Mouse (Mus musculus): ENCODE measurements around the gene Kif3a. TPM values are rescaled to one million over a fixed set of nuclear protein-coding genes. Genes with fewer than 3 reads are reported as not detected.

Gene Kif3a
- polyA plus RNA-seq, 1 experiment from 2014 or later, result 38.6 TPM

DNA sequence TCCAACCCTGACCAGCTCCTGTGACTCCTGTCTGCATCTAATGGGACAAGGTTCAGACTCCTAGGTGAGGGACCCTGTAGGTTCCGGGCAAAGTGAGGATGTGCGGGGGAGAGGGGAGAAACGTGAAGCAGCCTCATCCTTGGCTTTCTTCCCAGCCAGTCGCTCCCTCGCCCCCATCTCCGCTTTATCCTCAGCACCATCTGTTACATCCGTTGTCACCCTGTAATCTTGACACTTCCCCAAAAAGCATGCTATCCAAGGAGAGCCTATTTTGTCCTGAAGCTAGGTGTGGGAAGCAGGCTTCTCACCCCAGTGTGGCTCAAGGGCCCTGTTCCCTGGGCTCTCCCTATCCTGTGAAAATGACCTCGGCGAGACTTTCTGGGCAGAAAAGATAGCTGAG is 44.2 kb upstream of the Kif3a start:
- ATAC-seq (replicated peaks; ENCODE audit: insufficient number of reproducible peaks, low FRiP score, low TSS enrichment), result no peak
- H3K27me3 ChIP-seq (ENCODE audit: control insufficient read depth, insufficient read depth, low read length), result no peaks in the 10 kb centered on the region
- H3K9me3 ChIP-seq (replicated peaks; ENCODE audit: control insufficient read depth, low read length), result no peaks in the 10 kb centered on the region
- peaks cover 47% of the 10 kb centered on the region for H3K4me1 ChIP-seq (ENCODE audit: control insufficient read depth, insufficient read depth, low read length)
- H3K4me3 ChIP-seq (ENCODE audit: low read depth, low read length), result no peak overlapping the region
- H3K9ac ChIP-seq (ENCODE audit: low read depth, low read length), result no peak overlapping the region
- 30% methylated on average over 9 of the region's 9 CpGs for WGBS (ENCODE audit: insufficient replicate concordance)
- no peak overlapping the region for H3K27ac ChIP-seq (ENCODE audit: low read depth, low read length)
- H3K4me2 ChIP-seq, result no peak overlapping the region
- no peaks in the 10 kb centered on the region for H3K36me3 ChIP-seq (ENCODE audit: control insufficient read depth, insufficient read depth, low read length)

DNA sequence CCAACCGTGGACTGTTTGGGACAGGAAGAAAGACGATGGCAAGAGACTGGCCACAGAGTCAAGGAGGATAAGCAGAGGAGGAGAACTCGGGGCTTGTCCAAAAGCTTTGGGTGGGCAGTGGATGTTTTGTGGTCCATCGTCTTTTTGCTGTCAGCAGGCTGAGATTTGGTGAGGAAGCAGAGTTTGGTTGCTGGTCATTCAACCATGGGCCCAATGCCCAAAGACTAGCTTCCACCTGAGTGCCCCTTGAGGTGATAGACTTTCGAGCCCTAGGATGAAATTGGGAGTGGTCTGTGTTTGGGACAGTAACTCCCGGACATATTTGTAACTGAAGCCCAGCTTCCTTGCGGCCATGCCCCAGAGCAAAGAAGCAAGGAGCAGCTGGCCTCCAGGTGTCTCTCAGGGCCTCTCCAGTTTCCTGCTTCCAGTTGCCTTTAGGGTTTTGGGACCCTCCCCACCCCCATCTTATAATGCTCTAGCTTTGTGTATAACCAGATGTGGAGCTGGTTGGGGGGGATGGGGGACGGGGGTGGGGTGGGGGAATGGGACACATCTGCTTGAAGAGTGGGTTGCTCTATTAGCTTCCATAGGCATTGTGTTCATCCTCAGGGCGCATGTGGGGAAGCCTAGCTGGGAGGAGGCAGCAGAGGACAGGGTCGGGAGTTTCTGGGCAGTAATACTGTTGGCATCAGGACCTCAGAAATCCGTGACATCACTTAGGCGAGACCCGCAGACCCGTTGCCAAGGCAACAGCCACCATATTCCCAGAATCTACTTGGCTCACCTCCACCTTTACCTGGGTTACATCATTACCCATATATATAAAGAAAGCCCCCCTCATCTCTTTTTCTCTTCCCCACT is 43.4 kb upstream of the Kif3a start:
- Histone ChIP-seq H3K4me1 (ENCODE audit: control insufficient read depth, insufficient read depth, low read length) (peaks cover 53% of the 10 kb centered on the region), H3K4me2 (no peak overlapping the region), H3K27ac (ENCODE audit: low read depth, low read length) (no peak overlapping the region), H3K4me3 (ENCODE audit: low read depth, low read length) (no peak overlapping the region), H3K36me3 (ENCODE audit: control insufficient read depth, insufficient read depth, low read length) (no peaks in the 10 kb centered on the region), H3K9me3 (replicated peaks; ENCODE audit: control insufficient read depth, low read length) (no peaks in the 10 kb centered on the region), H3K27me3 (ENCODE audit: control insufficient read depth, insufficient read depth, low read length) (no peaks in the 10 kb centered on the region), H3K9ac (ENCODE audit: low read depth, low read length) (no peak overlapping the region)
- no peak for ATAC-seq (replicated peaks; ENCODE audit: insufficient number of reproducible peaks, low FRiP score, low TSS enrichment)
- WGBS (ENCODE audit: insufficient replicate concordance), result 80% methylated on average over 14 of the region's 14 CpGs

DNA sequence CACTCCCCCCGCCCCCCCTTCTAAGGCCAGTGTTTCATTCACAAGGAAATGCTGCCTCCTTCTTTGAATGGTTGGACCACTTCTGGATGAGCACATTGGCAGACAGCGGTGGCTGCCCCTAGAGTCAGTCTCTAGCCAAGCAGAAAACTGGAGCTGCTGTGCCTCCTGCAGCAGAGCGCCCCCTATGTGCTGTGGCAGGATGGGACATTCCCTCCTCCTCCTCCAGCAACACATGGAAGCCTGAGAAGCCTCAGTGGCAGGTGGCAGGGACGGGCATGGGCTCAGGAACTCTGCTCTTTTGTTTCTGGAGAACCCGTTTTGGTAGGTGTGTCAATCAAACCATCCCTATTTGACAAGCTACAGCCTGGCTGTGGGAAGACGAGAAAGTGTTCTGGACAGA is 42.3 kb upstream of the Kif3a start:
- peaks cover 57% of the 10 kb centered on the region for H3K4me1 ChIP-seq (ENCODE audit: control insufficient read depth, insufficient read depth, low read length)
- no peaks in the 10 kb centered on the region for H3K27me3 ChIP-seq (ENCODE audit: control insufficient read depth, insufficient read depth, low read length)
- H3K9me3 ChIP-seq (replicated peaks; ENCODE audit: control insufficient read depth, low read length), result no peaks in the 10 kb centered on the region
- no peak overlapping the region for H3K9ac ChIP-seq (ENCODE audit: low read depth, low read length)
- H3K36me3 ChIP-seq (ENCODE audit: control insufficient read depth, insufficient read depth, low read length), result no peaks in the 10 kb centered on the region
- no peak for ATAC-seq (replicated peaks; ENCODE audit: insufficient number of reproducible peaks, low FRiP score, low TSS enrichment)
- no peak overlapping the region for H3K4me2 ChIP-seq
- 68% methylated on average over 6 of the region's 6 CpGs for WGBS (ENCODE audit: insufficient replicate concordance)
- H3K27ac ChIP-seq (ENCODE audit: low read depth, low read length), result 0 out of 2 replicates have a peak overlapping the region, but pooled peaks have one; percentile 5
- H3K4me3 ChIP-seq (ENCODE audit: low read depth, low read length), result no peak overlapping the region

DNA sequence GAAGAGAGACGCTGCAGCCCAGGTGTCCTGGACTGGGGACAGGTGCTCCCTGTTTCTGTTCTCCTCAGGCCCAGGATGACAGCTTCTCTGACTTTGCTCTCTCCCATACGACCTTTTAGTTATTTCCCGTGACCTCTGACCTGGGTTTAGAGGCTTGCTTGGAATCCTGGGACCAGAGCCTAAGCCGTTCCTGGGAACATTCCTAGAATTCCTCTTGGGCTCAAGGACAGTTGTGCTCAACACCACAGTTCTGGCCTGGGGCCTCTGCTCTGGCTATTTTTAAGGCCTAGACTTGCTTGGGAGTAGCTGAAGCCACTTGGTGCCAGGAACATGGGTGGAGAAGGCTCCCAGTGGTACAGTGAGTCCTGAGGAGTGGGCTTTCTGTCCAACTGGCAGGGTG is 41.7 kb upstream of the Kif3a start:
- WGBS (ENCODE audit: insufficient replicate concordance), result 36% methylated on average over 4 of the region's 4 CpGs
- Histone ChIP-seq H3K36me3 (ENCODE audit: control insufficient read depth, insufficient read depth, low read length) (no peaks in the 10 kb centered on the region), H3K27ac (ENCODE audit: low read depth, low read length) (0 out of 2 replicates have a peak overlapping the region, but pooled peaks have one; percentile 51), H3K4me3 (ENCODE audit: low read depth, low read length) (no peak overlapping the region), H3K4me2 (no peak overlapping the region), H3K9me3 (replicated peaks; ENCODE audit: control insufficient read depth, low read length) (no peaks in the 10 kb centered on the region), H3K4me1 (ENCODE audit: control insufficient read depth, insufficient read depth, low read length) (peaks cover 58% of the 10 kb centered on the region), H3K9ac (ENCODE audit: low read depth, low read length) (no peak overlapping the region; the same call in 1 of the 2 replicates), H3K27me3 (ENCODE audit: control insufficient read depth, insufficient read depth, low read length) (no peaks in the 10 kb centered on the region)
- no peak for ATAC-seq (replicated peaks; ENCODE audit: insufficient number of reproducible peaks, low FRiP score, low TSS enrichment)

DNA sequence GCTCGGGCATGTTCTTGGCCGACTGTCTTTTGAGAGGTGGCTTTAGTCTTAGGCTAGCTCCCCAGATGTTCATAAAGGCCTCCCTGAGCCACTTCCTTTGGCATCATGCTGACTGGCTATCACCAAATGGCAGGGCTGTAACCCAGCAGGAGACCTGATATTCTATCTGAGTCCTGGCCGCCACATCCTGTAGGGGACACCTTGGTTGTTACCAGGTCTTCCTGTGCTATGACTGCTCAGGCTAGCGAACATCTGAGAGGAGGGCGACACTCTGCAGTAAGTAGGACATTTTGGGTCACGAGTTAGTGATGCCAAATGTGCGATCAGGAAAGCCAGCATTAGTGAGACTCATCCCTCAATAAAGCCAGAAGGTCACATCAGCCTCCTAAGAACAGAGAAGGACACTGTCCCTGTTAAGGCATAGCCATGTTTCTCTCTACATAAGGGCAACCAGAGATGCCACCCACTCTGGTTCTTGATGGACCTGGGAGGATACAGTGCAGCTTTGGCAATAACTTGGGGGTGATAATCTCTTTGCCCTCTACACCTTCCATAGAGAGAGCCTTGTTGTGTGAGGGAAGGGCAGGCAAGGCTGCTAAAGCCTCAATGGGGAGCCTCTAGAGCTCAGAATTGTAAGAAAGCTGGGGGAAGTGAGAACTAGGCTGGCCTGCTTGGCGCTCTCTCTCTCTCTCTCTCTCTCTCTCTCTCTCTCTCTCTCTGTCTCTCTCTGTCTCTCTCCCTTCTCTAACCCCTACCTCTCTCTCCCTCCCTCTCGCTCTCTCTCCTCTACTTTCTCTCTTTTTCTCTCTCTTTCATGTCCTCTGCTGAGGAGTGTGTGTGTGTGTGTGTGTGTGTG is 38.6 kb upstream of the Kif3a start:
- Histone ChIP-seq H3K4me1 (ENCODE audit: control insufficient read depth, insufficient read depth, low read length) (peaks cover 34% of the 10 kb centered on the region), H3K27me3 (ENCODE audit: control insufficient read depth, insufficient read depth, low read length) (no peaks in the 10 kb centered on the region), H3K27ac (ENCODE audit: low read depth, low read length) (no peak overlapping the region), H3K4me2 (no peak overlapping the region), H3K36me3 (ENCODE audit: control insufficient read depth, insufficient read depth, low read length) (no peaks in the 10 kb centered on the region; the same call in 1 of the 2 replicates), H3K9me3 (replicated peaks; ENCODE audit: control insufficient read depth, low read length) (no peaks in the 10 kb centered on the region), H3K9ac (ENCODE audit: low read depth, low read length) (no peak overlapping the region), H3K4me3 (ENCODE audit: low read depth, low read length) (no peak overlapping the region)
- 46% methylated on average over 9 of the region's 9 CpGs for WGBS (ENCODE audit: insufficient replicate concordance)
- no peak for ATAC-seq (replicated peaks; ENCODE audit: insufficient number of reproducible peaks, low FRiP score, low TSS enrichment)

DNA sequence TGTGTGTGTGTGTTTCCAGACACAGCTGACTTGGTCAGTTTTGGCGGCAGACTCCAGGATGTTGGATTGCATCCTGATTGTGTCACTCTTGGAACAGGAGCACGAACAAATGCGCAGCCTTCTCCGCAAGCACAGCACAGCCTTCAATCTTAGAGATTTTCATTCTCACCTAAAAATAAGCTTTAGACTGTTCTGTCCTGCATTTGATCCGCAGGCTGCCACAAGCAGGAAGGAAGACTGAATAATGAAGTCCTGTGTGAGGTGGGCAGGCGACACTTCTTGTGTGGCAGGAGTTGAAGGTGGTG is 38.0 kb upstream of the Kif3a start:
- WGBS (ENCODE audit: insufficient replicate concordance), result 44% methylated on average over 6 of the region's 6 CpGs
- Histone ChIP-seq H3K27ac (ENCODE audit: low read depth, low read length) (no peak overlapping the region), H3K36me3 (ENCODE audit: control insufficient read depth, insufficient read depth, low read length) (peaks cover 4% of the 10 kb centered on the region), H3K4me1 (ENCODE audit: control insufficient read depth, insufficient read depth, low read length) (peaks cover 34% of the 10 kb centered on the region), H3K9ac (ENCODE audit: low read depth, low read length) (no peak overlapping the region), H3K27me3 (ENCODE audit: control insufficient read depth, insufficient read depth, low read length) (no peaks in the 10 kb centered on the region), H3K9me3 (replicated peaks; ENCODE audit: control insufficient read depth, low read length) (no peaks in the 10 kb centered on the region), H3K4me2 (peak overlapping the region; percentile 8; the same call in 1 of the 2 replicates), H3K4me3 (ENCODE audit: low read depth, low read length) (no peak overlapping the region)
- no peak for ATAC-seq (replicated peaks; ENCODE audit: insufficient number of reproducible peaks, low FRiP score, low TSS enrichment)

DNA sequence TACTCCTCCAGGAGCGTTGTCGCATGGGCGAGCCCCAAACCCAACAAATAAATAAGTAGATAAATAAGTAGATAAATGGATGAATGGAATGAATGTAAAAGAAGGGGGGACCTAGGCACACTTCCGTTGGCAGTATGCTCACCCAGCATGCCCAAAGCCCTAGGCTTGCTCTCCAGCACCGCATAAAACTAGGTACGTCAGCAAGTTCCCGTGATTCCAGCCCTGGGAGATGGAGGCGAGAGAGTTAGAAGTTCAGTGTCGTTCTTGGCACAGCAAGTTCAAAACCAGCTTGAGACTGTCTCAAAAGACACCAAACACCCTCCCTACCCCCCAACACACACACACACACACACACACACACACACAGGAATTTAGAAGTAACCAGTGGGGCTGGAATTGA is 37.2 kb upstream of the Kif3a start:
- Histone ChIP-seq H3K4me3 (ENCODE audit: low read depth, low read length) (no peak overlapping the region), H3K9me3 (replicated peaks; ENCODE audit: control insufficient read depth, low read length) (no peaks in the 10 kb centered on the region), H3K9ac (ENCODE audit: low read depth, low read length) (no peak overlapping the region), H3K4me2 (no peak overlapping the region; the same call in 1 of the 2 replicates), H3K27me3 (ENCODE audit: control insufficient read depth, insufficient read depth, low read length) (no peaks in the 10 kb centered on the region), H3K27ac (ENCODE audit: low read depth, low read length) (no peak overlapping the region), H3K36me3 (ENCODE audit: control insufficient read depth, insufficient read depth, low read length) (peaks cover 10% of the 10 kb centered on the region), H3K4me1 (ENCODE audit: control insufficient read depth, insufficient read depth, low read length) (peaks cover 29% of the 10 kb centered on the region)
- no peak for ATAC-seq (replicated peaks; ENCODE audit: insufficient number of reproducible peaks, low FRiP score, low TSS enrichment)
- WGBS (ENCODE audit: insufficient replicate concordance), result 70% methylated on average over 9 of the region's 9 CpGs

DNA sequence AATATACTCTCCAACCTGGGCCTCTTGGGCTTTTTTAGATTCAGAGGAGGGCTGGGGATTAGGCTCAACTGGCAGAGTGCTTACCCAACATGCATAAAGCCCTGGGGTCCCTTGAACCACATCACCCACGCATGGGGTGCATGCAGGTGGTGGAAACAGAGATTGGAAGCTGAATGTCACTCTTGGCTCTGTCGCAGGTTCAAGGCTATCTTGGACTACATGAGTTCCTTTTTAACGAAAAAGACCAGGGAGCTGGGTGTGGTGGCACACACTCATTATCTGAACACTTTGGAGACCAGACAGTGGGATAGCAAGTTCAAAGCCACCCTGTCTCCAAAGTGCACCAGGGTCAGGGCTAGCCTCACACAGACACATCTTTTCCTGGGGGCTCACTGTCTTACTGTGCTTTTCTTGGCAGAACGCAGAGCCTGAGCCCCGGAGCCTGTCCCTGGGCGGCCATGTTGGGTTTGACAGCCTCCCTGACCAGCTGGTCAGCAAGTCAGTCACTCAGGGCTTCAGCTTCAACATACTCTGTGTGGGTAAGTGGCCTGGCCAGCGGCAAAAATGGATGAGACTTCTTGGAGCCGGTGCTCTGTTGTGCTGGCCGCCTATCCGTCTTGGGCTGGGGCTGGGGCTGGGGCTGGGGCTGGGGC is 35.5 kb upstream of the Kif3a start:
- no peaks in the 10 kb centered on the region for H3K27me3 ChIP-seq (ENCODE audit: control insufficient read depth, insufficient read depth, low read length)
- H3K27ac ChIP-seq (ENCODE audit: low read depth, low read length), result no peak overlapping the region
- no peak overlapping the region for H3K4me2 ChIP-seq
- peaks cover 19% of the 10 kb centered on the region for H3K4me1 ChIP-seq (ENCODE audit: control insufficient read depth, insufficient read depth, low read length)
- no peak overlapping the region for H3K9ac ChIP-seq (ENCODE audit: low read depth, low read length)
- H3K4me3 ChIP-seq (ENCODE audit: low read depth, low read length), result no peak overlapping the region
- H3K36me3 ChIP-seq (ENCODE audit: control insufficient read depth, insufficient read depth, low read length), result peaks cover 18% of the 10 kb centered on the region
- no peaks in the 10 kb centered on the region for H3K9me3 ChIP-seq (replicated peaks; ENCODE audit: control insufficient read depth, low read length)
- WGBS (ENCODE audit: insufficient replicate concordance), result 86% methylated on average over 10 of the region's 10 CpGs
- ATAC-seq (replicated peaks; ENCODE audit: insufficient number of reproducible peaks, low FRiP score, low TSS enrichment), result no peak
